Comparison of ENCODE assay signal across 8 mouse cellular contexts in the genomic region with DNA sequence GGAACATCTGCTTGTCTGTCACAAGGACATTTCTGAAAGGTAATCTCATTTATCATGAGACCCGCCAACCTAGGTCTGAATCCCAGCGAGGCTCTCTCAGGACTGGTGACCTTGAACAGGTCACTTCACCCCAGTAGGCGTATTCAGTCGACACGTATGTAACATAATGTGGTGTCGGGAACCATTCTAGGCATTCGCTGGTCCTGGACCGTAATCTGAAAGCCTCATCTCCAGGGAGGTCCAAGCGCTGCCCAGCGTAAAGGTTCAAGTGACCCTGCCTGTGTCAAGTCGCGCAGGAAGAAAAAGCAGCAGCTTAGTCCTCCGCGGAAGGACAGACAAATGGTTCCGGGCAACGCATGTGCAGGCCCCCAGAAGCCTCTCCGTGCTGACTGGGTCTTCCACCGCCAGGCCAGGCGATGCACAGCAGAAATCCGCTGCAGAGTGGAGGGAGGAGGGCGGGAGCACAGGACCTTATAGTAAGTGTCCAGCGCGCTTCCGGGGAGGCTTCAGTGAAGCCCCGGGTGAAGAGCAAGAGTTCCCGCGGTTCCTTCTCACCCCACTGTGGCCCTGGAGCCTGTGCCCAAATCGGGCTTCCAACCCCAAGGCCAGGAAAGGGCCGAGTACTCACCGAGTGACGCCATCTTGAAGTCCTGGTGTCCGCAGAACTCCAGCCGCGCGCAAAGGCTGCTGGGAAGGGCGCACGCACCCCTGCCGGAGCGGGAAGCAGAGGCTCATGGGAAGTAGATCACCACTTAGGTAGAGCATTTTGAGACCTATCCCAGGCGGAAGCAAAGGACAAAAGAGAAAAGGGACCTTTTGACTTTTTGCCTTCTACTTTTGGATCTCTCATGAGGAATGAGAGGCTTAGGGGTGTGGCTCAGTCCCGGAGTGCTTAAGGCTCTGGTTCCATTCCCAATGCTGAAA. TPM values are rescaled to one million over a fixed set of nuclear protein-coding genes. Genes with fewer than 3 reads are reported as not detected.
DNase-seq lines count a peak whose midpoint lies in the region; ATAC-seq lines count a peak whose summit lies in the region.

No protein-coding gene starts in this region.

- H3K9ac ChIP-seq in hindbrain, embryonic 13.5 days = peak overlapping the region; percentile 96

- H3K27me3 ChIP-seq in hindbrain, embryonic 13.5 days = no peaks in the 10 kb centered on the region

- H3K4me3 ChIP-seq in hindbrain, embryonic 13.5 days = peak overlapping the region; percentile 90

- peak overlapping the region; percentile 90 for H3K27ac ChIP-seq in hindbrain, embryonic 13.5 days

- peak; percentile 98 for DNase-seq in R1 (ENCODE audit: low read depth, low spot score)
- DNase-seq in cerebellum, postnatal 14 days = peak; percentile 94
- DNase-seq in frontal cortex, postnatal 14 days (ENCODE audit: low spot score in 2 of 2) = peak; percentile 79 to 87
- DNase-seq in layer of hippocampus, postnatal 25 days (ENCODE audit: extremely low spot score in 1 of 2, low spot score in 1 of 2) = peak; percentile 79 to 85
- DNase-seq in lung, postnatal 14 days = peak; percentile 88
- DNase-seq in ovary, postnatal 36 days (ENCODE audit: low spot score) = peak; percentile 89
- DNase-seq in thymus, postnatal 14 days = peak; percentile 90

- H3K9me3 ChIP-seq in hindbrain, embryonic 13.5 days = no peaks in the 10 kb centered on the region

- peak overlapping the region; percentile 87 for H3K4me2 ChIP-seq in hindbrain, embryonic 13.5 days

- H3K4me1 ChIP-seq in hindbrain, embryonic 13.5 days (replicated peaks) = peaks cover 23% of the 10 kb centered on the region

- WGBS in hindbrain, embryonic 13.5 days = under 1% methylated on average over 41 of the region's 41 CpGs

- ATAC-seq in hindbrain, embryonic 13.5 days (ENCODE audit: low FRiP score) = peak; percentile 88

- peaks cover 48% of the 10 kb centered on the region for H3K36me3 ChIP-seq in hindbrain, embryonic 13.5 days

RNA-seq across cellular contexts. Expression of a gene that starts 0.7 kb away (rescaled TPM):
- polyA plus RNA-seq in hindbrain, embryonic 13.5 days (2015; fragmentation: Nextera tagmentation; extraction: Ambion mirVana) = 693 and 710 TPM in 2 replicates
- total RNA-seq in layer of hippocampus, postnatal 25 days (2021) = 100 to 1,000 TPM; 264 to 268 TPM

RNA-seq across cellular contexts. Expression of a gene that starts 10.5 kb away (rescaled TPM):
- 13.6 and 15.6 TPM in 2 replicates for polyA plus RNA-seq in hindbrain, embryonic 13.5 days (2015; fragmentation: Nextera tagmentation; extraction: Ambion mirVana)
- 10 to 100 TPM; 11.1 to 13.8 TPM for total RNA-seq in layer of hippocampus, postnatal 25 days (2021)

RNA-seq across cellular contexts. Expression of a gene that starts 13.2 kb away (rescaled TPM):
- 14.8 and 17.1 TPM in 2 replicates for polyA plus RNA-seq in hindbrain, embryonic 13.5 days (2015; fragmentation: Nextera tagmentation; extraction: Ambion mirVana)
- total RNA-seq in layer of hippocampus, postnatal 25 days (2021) = 10 to 100 TPM; 11.8 to 12.5 TPM

RNA-seq across cellular contexts. Expression of a gene that starts 24.1 kb away (rescaled TPM):
- polyA plus RNA-seq in hindbrain, embryonic 13.5 days (2015; fragmentation: Nextera tagmentation; extraction: Ambion mirVana) = 52.3 and 53.4 TPM in 2 replicates
- 10 to 100 TPM; 22.1 to 25.3 TPM for total RNA-seq in layer of hippocampus, postnatal 25 days (2021)

RNA-seq across cellular contexts. Expression of a gene that starts 24.2 kb away (rescaled TPM):
- polyA plus RNA-seq in hindbrain, embryonic 13.5 days (2015; fragmentation: Nextera tagmentation; extraction: Ambion mirVana) = 20.9 and 22.4 TPM in 2 replicates
- 10 to 100 TPM; 20.0 to 21.9 TPM for total RNA-seq in layer of hippocampus, postnatal 25 days (2021)

Comparison
In these comparisons a context has a peak if more than half of its experiments do, and no peak if none do; other contexts are left out.
1. Peak in every context shown above with its lines: DNase-seq, ATAC-seq, H3K4me3 ChIP-seq and H3K27ac ChIP-seq.